Mouse (Mus musculus) spleen, postnatal 4 days (tissue): ENCODE measurements around the gene Zfp800.

ENCODE experiments used
- DNase-seq, 2 experiments: peaks; one replicate each; pipeline ENCODE4 v3.0.0; 2022; ENCODE audit warnings: low spot score in 2 of 2

Gene Zfp800

GRCm38 (mm10) chr6:28397681-28398203 lies at the start of gene Zfp800:
Zfp800 (minus strand) TSS chr6:28398005.
- DNase-seq, result no peak

- no peak for DNase-seq
Measured at GRCm38 (mm10) chr6:28431538-28431855, 33.7 kb upstream of the Zfp800 start.

- DNase-seq, result peak in 1 of 2 experiments; percentile 43
Measured at GRCm38 (mm10) chr6:28430795-28431537, 33.2 kb upstream of the Zfp800 start.

GRCm38 (mm10) chr6:28429870-28430269 lies 32.1 kb upstream of the Zfp800 start:
- DNase-seq, result no peak

- no peak for DNase-seq
Measured at GRCm38 (mm10) chr6:28428290-28428689, 30.5 kb upstream of the Zfp800 start, which contains the start of gene Gcc1. Gcc1 (minus strand) TSS chr6:28428390.

GRCm38 (mm10) chr6:28427096-28427839 lies 29.5 kb upstream of the Zfp800 start, which contains the start of gene Fscn3:
Fscn3 (plus strand) TSS chr6:28427789.
- DNase-seq, result no peak

- no peak for DNase-seq
Measured at GRCm38 (mm10) chr6:28425019-28425418, 27.2 kb upstream of the Zfp800 start.

- DNase-seq, result peak; percentile 64 to 86
Measured at GRCm38 (mm10) chr6:28423767-28424695, 26.2 kb upstream of the Zfp800 start.

GRCm38 (mm10) chr6:28423313-28423712 lies 25.5 kb upstream of the Zfp800 start, which contains the start of gene Arf5:
Arf5 (plus strand) TSS chr6:28423560.
- DNase-seq, result peak; percentile 98 to 99

GRCm38 (mm10) chr6:28422651-28423290 lies 25.0 kb upstream of the Zfp800 start:
- no peak for DNase-seq

- DNase-seq, result peak; percentile 96 to 97
Measured at GRCm38 (mm10) chr6:28421469-28422000, 23.7 kb upstream of the Zfp800 start.

GRCm38 (mm10) chr6:28420865-28421264 lies 23.1 kb upstream of the Zfp800 start:
- peak in 1 of 2 experiments; percentile 65 for DNase-seq

- DNase-seq, result no peak
Measured at GRCm38 (mm10) chr6:28420361-28420760, 22.6 kb upstream of the Zfp800 start.

- no peak for DNase-seq
Measured at GRCm38 (mm10) chr6:28419673-28420072, 21.9 kb upstream of the Zfp800 start.

GRCm38 (mm10) chr6:28418449-28418848 lies 20.6 kb upstream of the Zfp800 start:
- DNase-seq, result no peak

- no peak for DNase-seq
Measured at GRCm38 (mm10) chr6:28416981-28417380, 19.2 kb upstream of the Zfp800 start.

GRCm38 (mm10) chr6:28411236-28411635 lies 13.4 kb upstream of the Zfp800 start:
- no peak for DNase-seq

GRCm38 (mm10) chr6:28410053-28410452 lies 12.2 kb upstream of the Zfp800 start:
- no peak for DNase-seq

- DNase-seq, result peak in 1 of 2 experiments; percentile 19
Measured at GRCm38 (mm10) chr6:28399791-28400190, 2.0 kb upstream of the Zfp800 start.

GRCm38 (mm10) chr6:28398726-28399125 lies 921 bp upstream of the Zfp800 start:
- DNase-seq, result no peak
